Mouse (Mus musculus) thymus, adult 18-20 months (tissue): ENCODE results near the gene Gng3.
"Not testable (repeated sequence)": the region's sequence is repeated elsewhere in the genome, so short reads cannot be mapped to it uniquely, and the experiment has no call there.

Source experiments
- DNase-seq, 2 experiments: peaks; one replicate each; pipeline ENCODE4 v3.0.0; 2022; ENCODE audit warnings: mixed read lengths in 2 of 2

Gene Gng3

GRCm38 (mm10) chr19:8839103-8839907, at the start of gene Gng3:
Gene Gng3, minus strand, starts transcription at chr19:8839194.
- no peak for DNase-seq

GRCm38 (mm10) chr19:8887585-8888463, 48.8 kb upstream of the Gng3 start:
- DNase-seq: no peak

GRCm38 (mm10) chr19:8886916-8887584, 48.1 kb upstream of the Gng3 start:
- no peak for DNase-seq

GRCm38 (mm10) chr19:8883616-8884015, 44.6 kb upstream of the Gng3 start, which contains the start of the genes Lbhd1 and Gm49403:
Gene Lbhd1, plus strand, starts transcription at chr19:8883732.
Gene Gm49403, plus strand, starts transcription at chr19:8883930.
- no peak for DNase-seq

GRCm38 (mm10) chr19:8881034-8881392, 42.0 kb upstream of the Gng3 start:
- no peak for DNase-seq

GRCm38 (mm10) chr19:8880311-8881033, 41.5 kb upstream of the Gng3 start, which contains the start of gene Uqcc3:
Gene Uqcc3, minus strand, starts transcription at chr19:8880923.
- peak; percentile 84 to 89 for DNase-seq

- DNase-seq: no peak
Observed at GRCm38 (mm10) chr19:8875031-8875430, 36.0 kb upstream of the Gng3 start.

GRCm38 (mm10) chr19:8872266-8872840, 33.4 kb upstream of the Gng3 start:
- no peak for DNase-seq

GRCm38 (mm10) chr19:8871267-8872186, 32.5 kb upstream of the Gng3 start, which contains the start of gene Ubxn1:
Gene Ubxn1, plus strand, starts transcription at chr19:8871496.
- DNase-seq: peak; percentile 97 to 98

- no peak for DNase-seq
Observed at GRCm38 (mm10) chr19:8870838-8871237, 31.8 kb upstream of the Gng3 start.

GRCm38 (mm10) chr19:8870381-8870780, 31.4 kb upstream of the Gng3 start:
- DNase-seq: not testable (repeated sequence)

- DNase-seq: no peak
Observed at GRCm38 (mm10) chr19:8864265-8864664, 25.3 kb upstream of the Gng3 start.

GRCm38 (mm10) chr19:8859018-8859417, 20.0 kb upstream of the Gng3 start:
- DNase-seq: peak; percentile 13 to 28

- DNase-seq: no peak
Observed at GRCm38 (mm10) chr19:8857689-8858088, 18.7 kb upstream of the Gng3 start.

GRCm38 (mm10) chr19:8853117-8853516, 14.1 kb upstream of the Gng3 start:
- no peak for DNase-seq

GRCm38 (mm10) chr19:8852236-8852928, 13.4 kb upstream of the Gng3 start:
- DNase-seq: no peak

GRCm38 (mm10) chr19:8851639-8852038, 12.6 kb upstream of the Gng3 start:
- no peak for DNase-seq

- no peak for DNase-seq
Observed at GRCm38 (mm10) chr19:8850402-8850901, 11.5 kb upstream of the Gng3 start, which contains the start of gene Lrrn4cl. Gene Lrrn4cl, plus strand, starts transcription at chr19:8850768.

- DNase-seq: no peak
Observed at GRCm38 (mm10) chr19:8848356-8848755, 9.4 kb upstream of the Gng3 start.
